Comparison of ENCODE assay signal across 9 mouse cellular contexts in the genomic region with DNA sequence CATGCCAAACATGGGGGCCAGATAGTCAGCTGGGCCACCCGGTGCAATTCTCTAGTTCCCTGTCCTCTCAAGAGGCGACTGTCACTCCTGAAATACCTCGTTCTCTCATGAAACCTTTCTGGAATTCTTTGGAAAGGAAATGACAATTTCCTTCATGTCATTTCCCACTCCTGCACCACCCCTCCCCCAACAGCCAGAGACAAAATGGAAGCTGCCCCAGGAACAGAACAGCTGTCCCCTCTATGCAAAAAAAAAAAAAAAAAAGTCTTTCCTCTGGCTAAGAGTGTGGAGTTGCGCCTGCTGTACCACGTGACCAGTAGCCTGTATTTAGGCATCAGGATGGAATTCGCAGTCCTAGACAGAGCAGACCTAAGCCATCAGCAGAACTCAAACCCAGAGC. TPM values are rescaled to one million over a fixed set of nuclear protein-coding genes. Genes with fewer than 3 reads are reported as not detected.
A peak's percentile ranks its signal among the peaks of the same experiment; 100 is the strongest.
DNase-seq lines count a peak whose midpoint lies in the region; ATAC-seq lines count a peak whose summit lies in the region.
"Had no signal": no experiment of that assay in that cellular context is flagged by ENCODE, and none has a peak within 500 bp of the region (broad histone marks: within the 10 kb centered on the region; RNA-seq: fewer than 3 reads in every experiment).

No protein-coding gene starts in this region.

- H3K4me3 ChIP-seq in liver, embryonic 16.5 days (ENCODE audit: low read depth, low read length): no peak overlapping the region
- H3K4me3 ChIP-seq: limb, embryonic 13.5 days had no signal

- peaks cover 10% of the 10 kb centered on the region for H3K4me1 ChIP-seq in liver, embryonic 16.5 days (ENCODE audit: control insufficient read depth, low read depth, low read length)

- no peaks in the 10 kb centered on the region for H3K9me3 ChIP-seq in liver, embryonic 16.5 days (replicated peaks; ENCODE audit: control insufficient read depth, low read length)
- H3K9me3 ChIP-seq: limb, embryonic 13.5 days had no signal

- no peaks in the 10 kb centered on the region for H3K27me3 ChIP-seq in liver, embryonic 16.5 days (ENCODE audit: control insufficient read depth, insufficient read depth, low read depth, low read length)
- H3K27me3 ChIP-seq: limb, embryonic 13.5 days had no signal

- peak overlapping the region; percentile 41 for H3K27ac ChIP-seq in liver, embryonic 16.5 days (ENCODE audit: low read length)
- H3K27ac ChIP-seq: limb, embryonic 13.5 days had no signal

- no peak overlapping the region for H3K4me2 ChIP-seq in liver, embryonic 16.5 days (ENCODE audit: low read depth, low read length)
- H3K4me2 ChIP-seq: limb, embryonic 13.5 days had no signal

- WGBS in liver, embryonic 16.5 days (ENCODE audit: insufficient replicate concordance): 56% methylated on average over 6 of the region's 6 CpGs

- intact Hi-C loops in heart, postnatal 25 days (cut with DNase I): no loop called here

- no peaks in the 10 kb centered on the region for H3K36me3 ChIP-seq in liver, embryonic 16.5 days (ENCODE audit: control insufficient read depth, insufficient read depth)
- H3K36me3 ChIP-seq: limb, embryonic 13.5 days had no signal

- ATAC-seq in liver, embryonic 16.5 days (ENCODE audit: low read depth): no peak
- ATAC-seq in granulocyte monocyte progenitor cell, adult 5-6 weeks (replicated peaks; ENCODE audit: poor library complexity, severe bottlenecking): no peak

- H3K9ac ChIP-seq in liver, embryonic 16.5 days (ENCODE audit: low read depth, low read length): no peak overlapping the region
- H3K9ac ChIP-seq: limb, embryonic 13.5 days had no signal

- peak; percentile 95 for DNase-seq in heart, adult 11 months
- no peak for DNase-seq in heart, postnatal 25 days (ENCODE audit: low spot score)
- DNase-seq in thymus, postnatal 4 days: peak; percentile 13
- no peak for DNase-seq in thymus, adult 18-20 months
- no peak for DNase-seq in embryo, embryonic 9.5 days (ENCODE audit: extremely low spot score)
- DNase-seq in frontal cortex, adult 2 months (ENCODE audit: extremely low spot score in 1 of 2, low spot score in 1 of 2): no peak

RNA-seq across cellular contexts. Expression of a gene that starts 34.7 kb away (rescaled TPM):
- total RNA-seq in heart, postnatal 25 days (2021): 1 to 10 TPM; 6.0 to 6.4 TPM
- polyA plus RNA-seq in liver, embryonic 16.5 days (2015; fragmentation: Nextera tagmentation; extraction: Ambion mirVana): 1.9 and 2.8 TPM in 2 replicates
- 45.1 and 47.2 TPM in 2 replicates for total RNA-seq in granulocyte monocyte progenitor cell, adult 5-6 weeks (2014; fragmentation: Nextera tagmentation)
- 12.7 and 13.8 TPM in 2 replicates for total RNA-seq in granulocyte monocyte progenitor cell, adult 5-6 weeks (2017)
- polyA plus RNA-seq in frontal cortex, adult 2 months (2012; rRNA removed): 0.84 and 1.0 TPM in 2 replicates

Comparison
In these comparisons a context has a peak if more than half of its experiments do, and no peak if none do; other contexts are left out.
1. DNase-seq: peak in heart, adult 11 months (single experiment) and thymus, postnatal 4 days (single experiment); none in heart, postnatal 25 days (single experiment), thymus, adult 18-20 months (0 of 2), embryo, embryonic 9.5 days (single experiment) and frontal cortex, adult 2 months (0 of 2).